Comparison of ENCODE assay signal across 14 mouse cellular contexts in the genomic region with DNA sequence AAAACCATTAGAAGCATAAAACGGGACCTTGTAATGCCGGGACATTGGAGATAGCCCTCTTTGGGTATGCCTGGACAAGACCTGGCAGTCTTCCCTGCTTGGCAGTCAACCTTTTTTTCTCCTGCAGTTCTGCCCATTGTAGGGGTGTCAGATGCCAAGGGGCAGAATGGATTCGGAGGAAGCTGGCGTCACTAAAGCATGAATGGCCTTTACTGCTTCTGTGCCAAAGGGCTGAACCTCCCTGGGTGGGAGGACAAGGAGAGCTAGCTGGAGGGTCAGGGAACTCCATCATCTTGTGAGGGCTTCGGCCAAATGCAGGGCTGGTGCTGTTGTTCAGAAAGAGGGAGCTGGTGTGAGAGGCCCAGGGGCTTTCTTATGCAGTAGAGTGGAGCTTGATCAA.
DNase-seq lines count a peak whose midpoint lies in the region; ATAC-seq lines count a peak whose summit lies in the region.
"Had no signal": no experiment of that assay in that cellular context is flagged by ENCODE, and none has a peak within 500 bp of the region (broad histone marks: within the 10 kb centered on the region; RNA-seq: fewer than 3 reads in every experiment).

No protein-coding gene starts in this region.

- H3K27ac ChIP-seq in midbrain, embryonic 11.5 days (ENCODE audit: low read depth, low read length) = no peak overlapping the region
- H3K27ac ChIP-seq in midbrain, embryonic 10.5 days (replicated peaks) = no peak overlapping the region
- H3K27ac ChIP-seq: forebrain, embryonic 10.5 days; limb, embryonic 15.5 days had no signal

- H3K9me3 ChIP-seq in midbrain, embryonic 11.5 days (ENCODE audit: control insufficient read depth, low read length) = no peaks in the 10 kb centered on the region
- no peaks in the 10 kb centered on the region for H3K9me3 ChIP-seq in midbrain, embryonic 10.5 days (replicated peaks)
- H3K9me3 ChIP-seq: forebrain, embryonic 10.5 days; limb, embryonic 15.5 days had no signal

- no peak overlapping the region for H3K4me3 ChIP-seq in midbrain, embryonic 11.5 days (ENCODE audit: low read depth, low read length)
- no peak overlapping the region for H3K4me3 ChIP-seq in midbrain, embryonic 10.5 days
- H3K4me3 ChIP-seq: forebrain, embryonic 10.5 days; limb, embryonic 15.5 days had no signal

- H3K27me3 ChIP-seq in midbrain, embryonic 11.5 days (ENCODE audit: control insufficient read depth, insufficient read depth, low read length) = no peaks in the 10 kb centered on the region; the same call in 1 of the 2 replicates
- peaks cover 15% of the 10 kb centered on the region for H3K27me3 ChIP-seq in midbrain, embryonic 10.5 days (ENCODE audit: low read depth, poor library complexity, severe bottlenecking)
- H3K27me3 ChIP-seq: limb, embryonic 15.5 days had no signal

- no peak overlapping the region for H3K9ac ChIP-seq in midbrain, embryonic 11.5 days (ENCODE audit: low read length)
- H3K9ac ChIP-seq: limb, embryonic 15.5 days; liver, postnatal 0 days had no signal

- no peaks in the 10 kb centered on the region for H3K4me1 ChIP-seq in midbrain, embryonic 11.5 days (ENCODE audit: control insufficient read depth, insufficient read depth, low read length)
- peaks cover 10% of the 10 kb centered on the region for H3K4me1 ChIP-seq in midbrain, embryonic 10.5 days
- H3K4me1 ChIP-seq: limb, embryonic 15.5 days had no signal

- H3K4me2 ChIP-seq in midbrain, embryonic 11.5 days = no peak overlapping the region
- H3K4me2 ChIP-seq: limb, embryonic 15.5 days had no signal

- no peaks in the 10 kb centered on the region for H3K36me3 ChIP-seq in midbrain, embryonic 11.5 days (ENCODE audit: control insufficient read depth, insufficient read depth, low read length)
- H3K36me3 ChIP-seq in midbrain, embryonic 10.5 days = no peaks in the 10 kb centered on the region
- H3K36me3 ChIP-seq: forebrain, embryonic 10.5 days; limb, embryonic 15.5 days had no signal

- peak; percentile 7 to 10 for DNase-seq in frontal cortex, postnatal 10 days (ENCODE audit: low spot score in 2 of 2)
- DNase-seq in frontal cortex, adult 2 months (ENCODE audit: extremely low spot score in 1 of 2, low spot score in 1 of 2) = no peak
- peak; percentile 72 for DNase-seq in midbrain, embryonic 11.5 days (ENCODE audit: low spot score, missing footprints)
- DNase-seq in midbrain, embryonic 10.5 days (ENCODE audit: low spot score) = no peak
- peak; percentile 59 for DNase-seq in cerebellum, postnatal 14 days
- no peak for DNase-seq in adrenal gland, postnatal 14 days
- no peak for DNase-seq in thymus, postnatal 4 days
- DNase-seq: gastrocnemius, postnatal 10 days; liver, postnatal 0 days; lung, postnatal 4 days; right cerebral cortex, postnatal 14 days had no signal

- WGBS in midbrain, embryonic 11.5 days = 42% methylated on average over 5 of the region's 5 CpGs
- 40% methylated on average over 5 of the region's 5 CpGs for WGBS in midbrain, embryonic 10.5 days

- no peak for ATAC-seq in midbrain, embryonic 11.5 days (ENCODE audit: low FRiP score)
- 0 out of 2 replicates have a peak, but pooled peaks have one; percentile 40 for ATAC-seq in cerebellum, adult (ENCODE audit: insufficient number of reproducible peaks, low FRiP score, low TSS enrichment)
- ATAC-seq: liver, postnatal 0 days had no signal

Comparison
In these comparisons a context has a peak if more than half of its experiments do, and no peak if none do; other contexts are left out.
1. DNase-seq: peak in frontal cortex, postnatal 10 days (2 of 2), midbrain, embryonic 11.5 days (single experiment) and cerebellum, postnatal 14 days (2 of 2); none in frontal cortex, adult 2 months (0 of 2), midbrain, embryonic 10.5 days (single experiment), adrenal gland, postnatal 14 days (single experiment) and thymus, postnatal 4 days (single experiment).